Mouse (Mus musculus): ENCODE measurements around the gene Ipo11. TPM values are rescaled to one million over a fixed set of nuclear protein-coding genes. Genes with fewer than 3 reads are reported as not detected.

Gene Ipo11
- total and polyA plus RNA-seq, 3 experiments = 37.2 to 40.2 TPM; not detected in 1

DNA sequence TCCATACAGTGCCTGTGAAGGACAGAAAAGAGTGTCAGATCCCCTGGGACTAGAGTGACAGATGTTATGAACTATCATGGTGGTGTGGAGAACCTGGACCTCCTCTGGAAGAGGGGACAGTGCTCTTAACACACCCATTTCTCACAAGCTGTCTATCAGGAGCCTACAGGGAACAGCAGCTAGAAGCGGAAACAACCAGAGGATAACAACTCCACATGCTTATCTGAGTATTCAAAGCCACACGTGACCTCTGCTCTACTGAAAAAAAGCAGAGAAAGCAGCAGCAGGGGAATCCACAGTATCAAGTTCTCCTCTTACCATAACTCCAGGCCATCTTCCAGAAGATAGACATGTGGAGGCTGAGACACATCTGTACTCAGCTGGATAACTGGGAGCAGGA, 71.2 kb downstream of the Ipo11 start (continued):
- TF ChIP-seq ETS1 (IDR thresholded peaks at IDR 0.05; ENCODE audit: low read depth, low read length) = peak; percentile 88
- TF ChIP-seq HCFC1 (IDR thresholded peaks at IDR 0.05; ENCODE audit: low read depth, low read length) = no peak
- TF ChIP-seq MAX (IDR thresholded peaks at IDR 0.05; ENCODE audit: low read length) = peak; percentile 98
- TF ChIP-seq POLR2A (IDR thresholded peaks at IDR 0.05; ENCODE audit: control insufficient read depth in 1 of 2, insufficient read depth in 1 of 2, low read depth in 1 of 2, low read length in 2 of 2, poor library complexity in 1 of 2) = no peak
- peak; percentile 65 for TF ChIP-seq SIN3A (IDR thresholded peaks at IDR 0.05; ENCODE audit: low read length)
- no peak for TF ChIP-seq TBP (IDR thresholded peaks at IDR 0.05; ENCODE audit: low read depth, low read length)
- no peak for TF ChIP-seq JUND (IDR thresholded peaks at IDR 0.05; ENCODE audit: low read depth, low read length)
- TF ChIP-seq NELFE (IDR thresholded peaks at IDR 0.05; ENCODE audit: low read depth, low read length) = no peak
- no peak for TF ChIP-seq RAD21 (IDR thresholded peaks at IDR 0.05; ENCODE audit: low read depth, low read length)
- no peak for TF ChIP-seq CTCF (IDR thresholded peaks at IDR 0.05 in 2 of 3, conservative IDR thresholded peaks at IDR 0.05 in 1 of 3; ENCODE audit: control insufficient read depth in 1 of 3, insufficient read depth in 1 of 3, low read depth in 2 of 3, low read length in 3 of 3, poor library complexity in 1 of 3, severe bottlenecking in 1 of 3)
- no peak for TF ChIP-seq GABPA (IDR thresholded peaks at IDR 0.05; ENCODE audit: low read depth, low read length)
- TF ChIP-seq MAZ (IDR thresholded peaks at IDR 0.05; ENCODE audit: low read depth, low read length) = no peak
- TF ChIP-seq UBTF (IDR thresholded peaks at IDR 0.05; ENCODE audit: borderline replicate concordance, insufficient read depth, low read depth, low read length) = no peak
- peak; percentile 58 to 90; a peak in 3 of 4 replicates for TF ChIP-seq USF2 (IDR thresholded peaks at IDR 0.05; ENCODE audit: borderline replicate concordance in 1 of 2, insufficient read depth in 1 of 2, low read depth in 1 of 2, low read length in 2 of 2)
- no peak for TF ChIP-seq ZC3H11A (IDR thresholded peaks at IDR 0.05; ENCODE audit: low read depth, low read length)
- peak; percentile 99 for TF ChIP-seq USF1 (IDR thresholded peaks at IDR 0.05; ENCODE audit: low read depth, low read length)
- TF ChIP-seq ZNF384 (IDR thresholded peaks at IDR 0.05; ENCODE audit: low read depth, low read length) = peak; percentile 89
- TF ChIP-seq ZKSCAN1 (IDR thresholded peaks at IDR 0.05; ENCODE audit: low read depth, low read length) = no peak

DNA sequence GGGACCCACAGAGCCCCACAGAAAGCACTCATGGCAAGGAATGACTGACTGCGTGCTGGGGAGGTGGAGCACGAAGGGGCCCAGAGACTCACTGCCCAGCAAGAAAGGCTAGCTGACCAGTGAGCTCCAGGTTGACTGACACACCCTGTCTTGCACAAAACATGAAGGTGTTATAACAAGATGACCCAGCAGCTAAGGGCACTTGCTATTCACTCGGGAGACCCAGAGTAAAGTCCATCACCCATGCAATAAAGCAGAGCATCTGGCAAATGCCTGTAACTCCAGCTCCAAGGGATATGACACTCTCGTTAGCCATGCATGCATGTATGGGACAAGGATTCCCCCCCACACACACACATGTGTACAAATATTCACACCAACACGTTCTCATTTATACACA, 78.0 kb downstream of the Ipo11 start:
- H3K27ac ChIP-seq (ENCODE audit: control insufficient read depth, low read depth, low read length) = no peak overlapping the region
- no peaks in the 10 kb centered on the region for H3K79me2 ChIP-seq (ENCODE audit: control insufficient read depth, insufficient read depth, low read length, poor library complexity)
- no peak overlapping the region for H3K4me3 ChIP-seq (ENCODE audit: control insufficient read depth in 1 of 2, insufficient read depth in 1 of 2, low read depth in 2 of 2, low read length in 2 of 2)
- H3K9me3 ChIP-seq (replicated peaks; ENCODE audit: insufficient read depth, low read length) = no peaks in the 10 kb centered on the region
- H3K4me1 ChIP-seq (ENCODE audit: control insufficient read depth in 1 of 2, insufficient read depth in 2 of 2, low read length in 2 of 2) = no peaks in the 10 kb centered on the region
- H3K36me3 ChIP-seq (ENCODE audit: control insufficient read depth in 1 of 2, insufficient read depth in 2 of 2, low read length in 2 of 2) = peaks cover 0 to 3% of the 10 kb centered on the region in 2 experiments; a peak in 1 of 4 replicates
- no peak for TF ChIP-seq KAT2A (conservative IDR thresholded peaks at IDR 0.05; ENCODE audit: low read depth, low read length)
- TF ChIP-seq ZMIZ1 (IDR thresholded peaks at IDR 0.05; ENCODE audit: low read depth, low read length) = no peak
- TF ChIP-seq JUND (IDR thresholded peaks at IDR 0.05; ENCODE audit: low read depth, low read length) = no peak
- TF ChIP-seq POLR2AphosphoS2 (IDR thresholded peaks at IDR 0.05; ENCODE audit: low read length) = no peak
- no peak for TF ChIP-seq ETS1 (IDR thresholded peaks at IDR 0.05; ENCODE audit: low read depth, low read length)
- no peak for TF ChIP-seq CHD2 (IDR thresholded peaks at IDR 0.05; ENCODE audit: low read length)
- no peak for TF ChIP-seq POLR2AphosphoS5 (IDR thresholded peaks at IDR 0.05; ENCODE audit: borderline replicate concordance, low read depth, low read length)
- no peak for TF ChIP-seq MYB (IDR thresholded peaks at IDR 0.05; ENCODE audit: low read depth, low read length)
- TF ChIP-seq TBP (IDR thresholded peaks at IDR 0.05; ENCODE audit: low read depth, low read length) = no peak
- no peak for TF ChIP-seq MAZ (IDR thresholded peaks at IDR 0.05; ENCODE audit: low read depth, low read length)
- no peak for TF ChIP-seq BHLHE40 (IDR thresholded peaks at IDR 0.05; ENCODE audit: borderline replicate concordance, low read depth, low read length)
- no peak for TF ChIP-seq ZNF384 (IDR thresholded peaks at IDR 0.05; ENCODE audit: low read depth, low read length)
- no peak for TF ChIP-seq RCOR1 (IDR thresholded peaks at IDR 0.05; ENCODE audit: low read depth, low read length)
- TF ChIP-seq RAD21 (IDR thresholded peaks at IDR 0.05; ENCODE audit: low read depth, low read length) = no peak
- TF ChIP-seq EP300 (IDR thresholded peaks at IDR 0.05; ENCODE audit: low read depth in 1 of 2, low read length in 2 of 2) = no peak
- no peak for TF ChIP-seq HCFC1 (IDR thresholded peaks at IDR 0.05; ENCODE audit: low read depth, low read length)
- TF ChIP-seq E2F4 (IDR thresholded peaks at IDR 0.05; ENCODE audit: borderline replicate concordance, low read depth, low read length) = no peak
- TF ChIP-seq MEF2A (IDR thresholded peaks at IDR 0.05; ENCODE audit: extremely low read depth, insufficient replicate concordance, low read depth, low read length, poor library complexity, severe bottlenecking) = no peak
- no peaks in the 10 kb centered on the region for H3K27me3 ChIP-seq (ENCODE audit: control insufficient read depth in 1 of 2, insufficient read depth in 2 of 2, low read length in 2 of 2)
- no peak for DNase-seq (ENCODE audit: low read depth, low spot score)
- no peak overlapping the region for H3K9ac ChIP-seq (ENCODE audit: control insufficient read depth, low read depth, low read length, poor library complexity, severe bottlenecking)

All from MEL (cell line).